Mouse (Mus musculus) liver, adult 2 months (tissue): ENCODE data around the gene Pde4d.

Experiments used
- CTCF ChIP-seq: fragments of 200-500 bp; IDR thresholded peaks from 2 replicates; pipeline ENCODE4 v1.5.1; 2011; ENCODE audit warnings: low read depth, low read length, control low read depth
- POLR2A ChIP-seq: fragments of 200-500 bp; IDR thresholded peaks from 2 replicates; pipeline ENCODE4 v1.6.1; 2011; ENCODE audit warnings: low read length, control low read depth; ENCODE audit not compliant: insufficient read depth; ENCODE audit errors: extremely low read depth

- no peak for TF ChIP-seq CTCF
- no peak for TF ChIP-seq POLR2A
Measured at GRCm38 (mm10) chr13:109092654-109093053, 642.9 kb downstream of the Pde4d start.
